In the genomic region with DNA sequence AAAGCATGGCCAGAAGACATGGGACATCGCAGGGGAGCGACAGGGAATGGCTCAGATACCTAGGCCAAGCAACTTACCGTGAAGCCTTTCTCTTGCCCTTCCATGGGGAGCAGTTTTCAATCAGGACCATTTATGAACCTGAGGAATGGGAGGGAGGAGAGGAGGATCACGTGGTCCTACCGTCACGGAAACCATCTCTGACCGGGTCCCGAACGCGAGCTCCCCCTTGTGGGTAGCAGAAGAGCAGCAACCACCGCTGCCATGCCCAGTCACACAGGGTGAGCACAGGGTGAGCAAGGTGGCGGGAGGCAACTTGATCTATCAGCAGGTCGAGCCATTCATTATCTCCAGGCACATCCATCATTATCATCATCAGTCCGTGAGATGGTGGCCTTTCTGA, we compare ENCODE assay signal across 8 mouse cellular contexts. TPM values are rescaled to one million over a fixed set of nuclear protein-coding genes. Genes with fewer than 3 reads are reported as not detected.
DNase-seq lines count a peak whose midpoint lies in the region; TF ChIP-seq lines count a peak whose summit lies in the region.

No protein-coding gene starts in this region.

- no peak overlapping the region for H3K4me3 ChIP-seq in kidney, adult 2 months (ENCODE audit: insufficient read depth, low read depth, low read length)

- 23% methylated on average over 14 of the region's 14 CpGs for WGBS in kidney, adult 2 months

- H3K4me1 ChIP-seq in kidney, adult 2 months (ENCODE audit: control insufficient read depth, insufficient read depth, low read length) = no peaks in the 10 kb centered on the region

- peak; percentile 78 for TF ChIP-seq CTCF in kidney, adult 2 months (conservative IDR thresholded peaks at IDR 0.05; ENCODE audit: insufficient read depth, insufficient read length, low read depth, low read length)

- no peaks in the 10 kb centered on the region for H3K36me3 ChIP-seq in kidney, adult 2 months (ENCODE audit: control insufficient read depth, insufficient read depth, low read length)

- no peak overlapping the region for H3K27ac ChIP-seq in kidney, adult 2 months (ENCODE audit: insufficient read depth, low read depth, low read length)

- H3K27me3 ChIP-seq in kidney, adult 2 months (replicated peaks; ENCODE audit: control insufficient read depth, insufficient read depth, low read length) = no peaks in the 10 kb centered on the region

- DNase-seq in left cerebral cortex, adult 18-20 months (ENCODE audit: low spot score in 2 of 2) = peak; percentile 23 to 47
- no peak for DNase-seq in left cerebral cortex, adult 8-10 months (ENCODE audit: low spot score in 2 of 2)
- DNase-seq in T-cell, adult 2 months (ENCODE audit: low spot score) = peak; percentile 69
- peak; percentile 77 to 82 for DNase-seq in cerebellum, postnatal 25 days
- DNase-seq in kidney, adult 2 months = peak; percentile 49
- DNase-seq in lung, postnatal 36 days = peak; percentile 56
- peak; percentile 48 to 57 for DNase-seq in spleen, postnatal 36 days (ENCODE audit: low spot score in 2 of 2)
- DNase-seq in adipocyte (ENCODE audit: low spot score) = no peak

- TF ChIP-seq POLR2A in kidney, adult 2 months (IDR thresholded peaks at IDR 0.05; ENCODE audit: low read depth, low read length) = no peak

RNA-seq across cellular contexts. Expression of a gene that starts 56.5 kb away (rescaled TPM):
- total RNA-seq in left cerebral cortex, adult 18-20 months (2021) = 10 to 100 TPM; 16.7 to 18.7 TPM
- total RNA-seq in left cerebral cortex, adult 8-10 months (2022) = 10 to 100 TPM; 14.7 to 20.3 (median 17.4) TPM
- 5.0 TPM in 2 replicates for polyA plus RNA-seq in kidney, adult 2 months (2012; rRNA removed)

Comparison
In these comparisons a context has a peak if more than half of its experiments do, and no peak if none do; other contexts are left out.
1. DNase-seq: peak in left cerebral cortex, adult 18-20 months (2 of 2), T-cell, adult 2 months (single experiment), cerebellum, postnatal 25 days (2 of 2), kidney, adult 2 months (single experiment), lung, postnatal 36 days (single experiment) and spleen, postnatal 36 days (2 of 2); none in left cerebral cortex, adult 8-10 months (0 of 2) and adipocyte (single experiment).